Mouse (Mus musculus) hindbrain, postnatal 0 days (tissue): Measurements from ENCODE around the gene Anp32b. TPM values are rescaled to one million over a fixed set of nuclear protein-coding genes. Genes with fewer than 3 reads are reported as not detected.
A peak's percentile ranks its signal among the peaks of the same experiment; 100 is the strongest.

Source experiments
- ATAC-seq: fragments of 200-750 bp; cut with Nextera tagmentation; 2 replicates; pipeline ENCODE4 v1.8.0; 2017; ENCODE audit warnings: mild to moderate bottlenecking, moderate TSS enrichment, moderate library complexity
- DNase-seq: peaks from one replicate; pipeline ENCODE4 v3.0.0-alpha.2; 2015; ENCODE audit warnings: low spot score
- H3K27ac ChIP-seq: fragments of 300-500 bp; sonication (generic); 2 replicates; pipeline ENCODE4 v1.5.1; 2014; ENCODE audit warnings: mild to moderate bottlenecking
- H3K27me3 ChIP-seq: fragments of 300-500 bp; sonication (generic); 2 replicates; pipeline ENCODE4 v1.6.1; 2014; ENCODE audit warnings: low read length, mixed read lengths; ENCODE audit not compliant: insufficient read depth
- H3K36me3 ChIP-seq: fragments of 300-500 bp; sonication (generic); 2 replicates; pipeline ENCODE4 v1.6.1; 2014; ENCODE audit warnings: low read length, mixed read lengths; ENCODE audit not compliant: insufficient read depth
- H3K4me1 ChIP-seq: fragments of 300-500 bp; sonication (generic); 2 replicates; pipeline ENCODE4 v1.6.1; 2014; ENCODE audit warnings: antibody characterized with exemption, low read length, mixed read lengths; ENCODE audit not compliant: insufficient read depth
- H3K4me2 ChIP-seq: fragments of 300-500 bp; sonication (generic); 2 replicates; pipeline ENCODE4 v1.6.1; 2014; ENCODE audit warnings: low read depth, mild to moderate bottlenecking, low read length, moderate library complexity, mixed read lengths
- H3K4me3 ChIP-seq: fragments of 300-500 bp; sonication (generic); 2 replicates; pipeline ENCODE4 v1.5.1; 2014; ENCODE audit warnings: low read length
- H3K9ac ChIP-seq: fragments of 300-500 bp; sonication (generic); replicated peaks from 2 replicates; pipeline ENCODE4 v1.6.1; 2014; ENCODE audit warnings: mild to moderate bottlenecking, low read length, moderate library complexity, mixed read lengths
- H3K9me3 ChIP-seq: fragments of 300-500 bp; sonication (generic); 2 replicates; pipeline ENCODE4 v1.6.1; 2016; ENCODE audit warnings: low read length, mixed read lengths
- CTCF ChIP-seq: IDR thresholded peaks from 2 replicates; pipeline ENCODE4 v1.5.1; 2016; ENCODE audit warnings: antibody characterized with exemption, control low read depth, low read depth
- WGBS: fragments of 180-500 bp; shearing (Covaris S2); extraction: QIAGEN DNeasy Blood & Tissue Kit; methylation state at CpG from one replicate; pipeline ENCODE4 v1.1.7; 2014; 5-methylcytosine and 5-hydroxymethylcytosine counted together
- polyA plus RNA-seq: library from polyadenylated mRNA; unstranded; fragments of >200 nt; fragmentation: Nextera tagmentation; extraction: Ambion mirVana; gene quantifications from 2 replicates; pipeline ENCODE4 v1.2.1, GENCODE M21; 2015
- total RNA-seq: library from RNA; depleted of rRNA; stranded (reverse); fragments of >200 nt; gene quantifications from 2 replicates; pipeline ENCODE4 v1.2.3, GENCODE M21; 2014; rRNA removed

Gene Anp32b
- total RNA-seq (0.40 and 2.3 TPM in 2 replicates), polyA plus RNA-seq (68.7 and 78.9 TPM in 2 replicates)

DNA sequence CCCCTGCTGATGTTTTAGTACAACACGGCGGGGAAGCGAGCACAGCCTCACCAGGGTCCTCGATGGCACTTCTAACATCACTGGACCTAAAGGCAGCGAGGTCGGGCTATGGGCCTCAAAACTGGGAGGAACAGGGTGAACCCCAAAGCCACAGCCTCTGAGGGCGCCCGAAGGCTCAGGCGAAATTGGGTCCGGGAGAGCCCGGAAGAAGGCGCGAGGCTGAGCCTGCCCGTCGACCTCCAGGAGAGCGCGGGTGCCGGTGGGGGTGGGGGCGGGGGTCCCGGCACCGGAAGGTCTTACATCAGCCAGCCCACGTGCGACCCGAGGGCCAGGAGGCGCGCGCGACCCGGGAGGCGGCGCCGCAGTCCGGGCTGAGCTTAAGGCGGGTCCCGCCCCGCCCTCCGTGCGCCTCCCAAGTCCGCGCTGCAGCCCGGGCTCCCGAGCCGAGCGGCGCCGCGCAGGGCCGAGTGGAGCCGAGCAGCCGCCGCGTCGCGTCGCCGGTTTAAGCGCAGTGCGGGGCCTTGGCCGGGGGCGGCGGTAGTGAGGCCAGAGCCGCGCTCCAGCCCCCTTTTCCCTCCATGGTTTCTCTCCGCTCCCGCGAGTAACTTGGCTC lies at the start of gene Anp32b:
Gene Anp32b (plus strand): TSS at position 384 of the 613 bp plus-strand sequence.
- Histone ChIP-seq H3K27ac (peak within 1 kb of the TSS; percentile 96), H3K4me2 (peak within 1 kb of the TSS; percentile 70), H3K9ac (peak within 1 kb of the TSS; percentile 93), H3K36me3 (no peaks in the 10 kb centered on the region), H3K4me1 (peaks cover 14% of the 10 kb centered on the region), H3K27me3 (no peaks in the 10 kb centered on the region), H3K4me3 (peak within 1 kb of the TSS; percentile 88), H3K9me3 (no peaks in the 10 kb centered on the region)
- 2% methylated on average over 61 of the region's 66 CpGs for WGBS
- peak; percentile 57 for TF ChIP-seq CTCF
- DNase-seq (peak; percentile 95), ATAC-seq (peak; percentile 95)

DNA sequence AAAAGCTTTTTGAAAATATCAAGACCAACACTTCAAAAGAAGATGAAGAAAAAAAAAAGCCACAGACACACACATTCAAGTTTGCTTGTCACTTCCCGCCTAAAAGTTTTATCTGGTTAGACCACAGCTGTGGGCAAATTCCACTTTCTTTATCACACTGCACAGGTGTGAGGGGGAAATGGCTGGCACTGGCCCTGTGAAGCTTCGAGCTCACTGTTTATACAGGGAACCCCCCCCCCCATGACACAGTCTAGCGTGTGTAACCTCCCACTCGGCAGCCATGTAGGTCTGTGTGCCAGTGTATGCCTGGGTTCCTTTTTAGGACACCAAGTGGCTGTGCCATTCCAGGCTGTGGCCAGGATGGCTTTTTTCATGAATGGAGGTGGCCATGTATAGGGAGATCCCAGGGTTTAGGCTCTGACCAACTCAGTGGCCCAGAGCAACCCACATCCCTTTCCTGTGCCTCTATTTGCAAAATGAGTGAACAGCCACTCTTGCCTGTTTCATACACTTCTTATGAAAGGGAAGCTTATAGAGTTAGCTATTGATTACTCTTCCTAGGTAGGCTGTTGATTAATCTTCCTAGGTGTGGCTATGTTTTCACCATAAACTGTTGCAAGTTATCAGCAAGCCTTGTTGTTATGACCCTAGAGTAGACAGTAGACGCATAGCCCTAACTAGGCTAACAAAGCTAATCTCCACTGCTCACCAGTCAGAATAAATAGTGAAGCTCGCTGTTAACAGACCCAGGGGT lies 46.5 kb upstream of the Anp32b start:
- no peaks in the 10 kb centered on the region for H3K27me3 ChIP-seq
- H3K9ac ChIP-seq, result no peak overlapping the region
- no peaks in the 10 kb centered on the region for H3K9me3 ChIP-seq
- no peak overlapping the region for H3K27ac ChIP-seq
- no peak overlapping the region for H3K4me2 ChIP-seq
- DNase-seq (no peak), ATAC-seq (no peak)
- H3K36me3 ChIP-seq, result no peaks in the 10 kb centered on the region
- WGBS, result 89% methylated on average over 6 of the region's 6 CpGs
- H3K4me1 ChIP-seq, result no peaks in the 10 kb centered on the region
- H3K4me3 ChIP-seq, result no peak overlapping the region
- no peak for TF ChIP-seq CTCF

DNA sequence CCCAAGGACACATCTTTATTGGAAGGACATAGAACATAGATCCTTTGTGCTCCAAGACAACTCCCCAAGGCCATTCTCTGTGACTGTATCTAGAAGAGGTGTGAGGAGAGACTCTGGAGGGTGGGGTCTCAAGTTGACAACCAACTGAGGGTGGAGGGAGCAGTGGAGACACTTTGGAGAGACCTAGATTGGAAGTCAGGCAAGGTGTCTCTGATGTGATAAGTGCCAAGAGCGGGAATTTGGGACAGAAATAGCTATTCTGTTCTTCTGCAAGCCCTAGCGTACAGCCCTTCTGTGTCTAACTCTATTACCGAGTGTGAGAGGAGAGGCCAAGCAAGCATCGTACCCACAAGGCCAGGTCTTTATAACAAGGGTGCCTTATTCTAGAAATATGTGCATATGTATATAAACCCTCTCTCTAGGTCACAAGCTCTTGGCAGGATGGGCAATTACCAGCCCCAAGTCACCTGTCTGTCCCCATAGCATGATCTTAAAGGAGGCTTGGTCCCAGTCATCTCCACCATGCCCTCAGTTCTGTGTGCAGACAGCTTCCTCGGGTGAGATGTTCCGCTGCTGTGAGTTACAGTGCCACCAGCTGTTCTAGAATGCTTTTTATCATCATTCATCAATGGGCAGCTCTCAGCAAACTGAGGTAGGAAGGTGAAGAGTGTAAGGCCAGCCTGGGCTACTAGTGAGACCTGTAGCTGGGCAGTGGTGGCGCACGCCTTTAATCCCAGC lies 43.6 kb upstream of the Anp32b start:
- ATAC-seq, result no peak
- no peak overlapping the region for H3K4me2 ChIP-seq
- DNase-seq, result no peak

DNA sequence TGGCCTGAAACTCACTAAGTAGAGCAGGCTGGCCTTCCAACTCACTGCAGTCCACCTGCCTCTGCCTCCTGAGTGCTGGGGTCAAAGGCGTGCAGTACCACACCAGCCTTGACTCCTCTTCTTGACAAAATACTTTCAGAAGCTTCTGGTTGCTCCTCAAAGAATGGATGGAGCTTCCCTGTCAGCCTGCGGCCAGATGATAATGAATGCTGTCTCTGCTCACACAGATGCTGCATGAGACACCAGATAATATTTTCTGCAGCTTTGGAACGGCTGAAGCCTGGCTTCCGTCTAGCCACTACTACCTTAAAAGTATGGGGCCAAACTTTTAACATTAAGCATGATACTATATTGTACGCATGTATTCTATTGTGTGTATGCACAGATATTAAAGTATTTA lies 40.0 kb upstream of the Anp32b start:
- no peak overlapping the region for H3K4me2 ChIP-seq
- H3K9ac ChIP-seq, result no peak overlapping the region
- H3K4me1 ChIP-seq, result no peaks in the 10 kb centered on the region
- H3K27me3 ChIP-seq, result no peaks in the 10 kb centered on the region
- H3K27ac ChIP-seq, result no peak overlapping the region
- TF ChIP-seq CTCF, result no peak
- DNase-seq, result no peak
- no peaks in the 10 kb centered on the region for H3K9me3 ChIP-seq
- no peaks in the 10 kb centered on the region for H3K36me3 ChIP-seq
- no peak for ATAC-seq
- 90% methylated on average over 5 of the region's 5 CpGs for WGBS
- H3K4me3 ChIP-seq, result no peak overlapping the region

More for the DNA sequence above, 43.6 kb upstream of the Anp32b start:
- Histone ChIP-seq H3K36me3 (no peaks in the 10 kb centered on the region), H3K27ac (no peak overlapping the region), H3K9ac (no peak overlapping the region), H3K27me3 (no peaks in the 10 kb centered on the region), H3K9me3 (no peaks in the 10 kb centered on the region), H3K4me1 (no peaks in the 10 kb centered on the region), H3K4me3 (no peak overlapping the region)
- 91% methylated on average over 8 of the region's 8 CpGs for WGBS
- no peak for TF ChIP-seq CTCF

DNA sequence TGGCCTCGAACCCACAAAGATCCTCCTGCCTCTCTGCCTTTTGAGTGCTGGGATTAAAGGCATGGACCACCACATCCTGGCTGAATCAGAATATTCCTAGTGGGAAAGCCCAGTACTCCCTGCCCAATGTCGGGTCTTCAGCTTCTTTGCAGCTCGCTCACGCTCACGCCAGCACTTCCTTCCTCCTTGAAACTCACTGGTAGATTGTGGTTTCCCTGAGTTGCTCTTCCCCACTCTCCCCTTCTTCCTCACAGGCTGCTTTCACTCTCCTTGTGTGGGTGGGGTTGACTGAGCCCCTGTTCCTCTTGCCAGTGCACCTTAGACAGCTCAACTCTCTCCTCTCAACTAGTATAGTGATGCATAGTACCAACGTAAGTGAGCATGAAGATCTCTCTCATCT lies 39.2 kb upstream of the Anp32b start:
- 80% methylated on average over 6 of the region's 6 CpGs for WGBS
- Histone ChIP-seq H3K4me1 (no peaks in the 10 kb centered on the region), H3K27ac (no peak overlapping the region)

DNA sequence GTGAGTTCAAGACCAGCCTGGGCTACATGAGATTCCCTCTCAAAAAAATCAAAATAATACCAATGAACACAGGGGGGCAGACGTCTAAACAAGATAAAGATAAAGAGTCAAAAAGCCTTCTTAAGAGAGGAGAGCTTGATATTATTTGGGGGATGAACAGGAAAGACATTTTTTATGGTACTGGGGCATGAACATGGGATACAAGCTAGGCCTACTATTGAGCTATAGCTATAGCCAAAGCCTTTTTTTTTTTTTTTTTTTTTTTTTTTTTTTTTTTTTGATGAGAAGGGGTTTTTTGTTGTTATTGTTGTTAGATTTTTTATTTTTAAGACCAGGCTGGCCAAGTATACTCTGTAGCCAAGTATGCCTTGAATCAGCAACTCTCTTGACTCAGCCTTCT lies 38.6 kb upstream of the Anp32b start:
- H3K4me3 ChIP-seq, result no peak overlapping the region
- H3K4me2 ChIP-seq, result no peak overlapping the region
- no peak overlapping the region for H3K9ac ChIP-seq
- ATAC-seq (no peak), DNase-seq (no peak)
- no peaks in the 10 kb centered on the region for H3K4me1 ChIP-seq
- WGBS, result 63% methylated on average over 1 of the region's 1 CpGs
- H3K27ac ChIP-seq, result no peak overlapping the region
- H3K36me3 ChIP-seq, result no peaks in the 10 kb centered on the region
- no peaks in the 10 kb centered on the region for H3K27me3 ChIP-seq
- no peak for TF ChIP-seq CTCF
- H3K9me3 ChIP-seq, result no peaks in the 10 kb centered on the region

More for the DNA sequence above, 39.2 kb upstream of the Anp32b start:
- Histone ChIP-seq H3K36me3 (no peaks in the 10 kb centered on the region), H3K9me3 (no peaks in the 10 kb centered on the region), H3K4me2 (no peak overlapping the region), H3K4me3 (no peak overlapping the region), H3K9ac (no peak overlapping the region), H3K27me3 (no peaks in the 10 kb centered on the region)
- TF ChIP-seq CTCF, result no peak
- ATAC-seq (no peak), DNase-seq (no peak)
